Mouse (Mus musculus) ES-E14 (cell line): ENCODE measurements around the gene Fbxo46.

ENCODE experiments used
- HCFC1 ChIP-seq: IDR thresholded peaks from 2 replicates; pipeline ENCODE4 v1.6.1; 2012; ENCODE audit warnings: low read length, inconsistent platforms, borderline replicate concordance; ENCODE audit not compliant: insufficient read depth
- ZC3H11A ChIP-seq: IDR thresholded peaks from 2 replicates; pipeline ENCODE4 v1.6.1; 2012; ENCODE audit warnings: low read depth, mild to moderate bottlenecking, inconsistent platforms, low read length, borderline replicate concordance
- ZNF384 ChIP-seq: IDR thresholded peaks from 2 replicates; pipeline ENCODE4 v1.6.1; 2012; ENCODE audit warnings: low read depth, low read length, inconsistent platforms

DNA sequence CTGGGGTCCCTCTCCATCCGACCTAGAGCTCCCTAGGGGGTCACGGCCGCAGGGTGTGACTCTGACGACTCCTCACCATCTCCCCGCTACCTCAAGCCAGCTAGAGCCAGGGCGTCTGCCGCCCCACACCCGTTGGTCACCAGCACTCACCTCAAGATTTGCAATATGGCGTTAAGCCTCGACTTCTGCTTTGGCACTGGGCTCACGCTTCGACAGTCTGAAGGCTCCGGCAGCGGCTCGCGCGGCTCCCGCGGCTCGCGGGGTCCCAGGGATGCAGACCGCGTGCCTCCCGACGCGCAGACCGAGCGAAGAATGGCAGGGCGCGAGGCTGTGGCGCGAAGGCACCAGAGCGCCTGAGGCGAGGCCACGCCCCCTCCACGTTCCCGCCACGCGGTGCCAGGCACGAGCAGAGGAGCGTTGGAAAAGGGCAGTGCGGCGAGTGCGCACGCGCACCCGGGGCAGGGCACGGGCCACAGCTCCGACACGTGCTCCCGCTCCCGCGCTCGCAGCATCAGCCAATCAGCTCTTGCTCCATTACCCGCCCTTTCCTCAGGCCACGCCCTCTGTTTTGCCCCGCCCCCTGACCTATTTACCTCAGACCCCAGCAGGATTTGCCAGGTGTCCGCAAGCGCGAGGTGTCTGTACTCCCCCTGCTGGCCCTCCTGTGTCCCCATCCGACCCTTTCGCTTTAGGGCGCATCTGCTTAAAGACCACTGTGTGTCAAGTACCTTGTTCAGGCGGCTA lies 1.5 kb upstream of the Fbxo46 start, which contains the start of gene Gm4969:
- TF ChIP-seq HCFC1 (peak; percentile 56; the same call in 1 of the 2 replicates), ZNF384 (no peak), ZC3H11A (no peak; the same call in 1 of the 2 replicates)
